Mouse (Mus musculus): ENCODE data around the gene Pdia6.

Gene Pdia6
- long read RNA-seq, experiment 1, transcript Pdia6-201 (13 exons, 2,175 nt) = major isoform, 207 of 231 reads
- long read RNA-seq, experiment 1, partial matches to known transcripts = 15 of 231 reads
- long read RNA-seq, experiment 1, other reads (novel, unspliced or antisense) = 8 of 231 reads
- long read RNA-seq, experiment 2, transcript Pdia6-201 (13 exons, 2,175 nt) = major isoform, 274 of 305 reads
- long read RNA-seq, experiment 2, partial matches to known transcripts = 25 of 305 reads
- long read RNA-seq, experiment 2, other reads (novel, unspliced or antisense) = 5 of 305 reads

- intact Hi-C loops (cut with DNase I) = loop anchor here (5.0 to 10.0 kb wide), 2 partner anchors 81 to 461 kb away; partner anchors contain the start of genes Greb1 and Nol10
Measured at GRCm38 (mm10) chr12:17265971-17266672, at the start of gene Pdia6. TSS of gene Pdia6 (plus strand) at chr12:17266545.

GRCm38 (mm10) chr12:17218390-17218789 lies 48.0 kb upstream of the Pdia6 start:
- intact Hi-C loops (cut with DNase I) = no loop called here

GRCm38 (mm10) chr12:17219107-17219506 lies 47.2 kb upstream of the Pdia6 start:
- intact Hi-C loops (cut with DNase I) = no loop called here

GRCm38 (mm10) chr12:17220631-17221030 lies 45.7 kb upstream of the Pdia6 start:
- intact Hi-C loops (cut with DNase I) = no loop called here

GRCm38 (mm10) chr12:17221891-17222428 lies 44.4 kb upstream of the Pdia6 start:
- intact Hi-C loops (cut with DNase I) = no loop called here

GRCm38 (mm10) chr12:17223050-17223449 lies 43.3 kb upstream of the Pdia6 start:
- intact Hi-C loops (cut with DNase I) = no loop called here

GRCm38 (mm10) chr12:17225012-17225411 lies 41.3 kb upstream of the Pdia6 start:
- intact Hi-C loops (cut with DNase I) = no loop called here

GRCm38 (mm10) chr12:17227903-17228302 lies 38.4 kb upstream of the Pdia6 start:
- intact Hi-C loops (cut with DNase I) = no loop called here

GRCm38 (mm10) chr12:17230581-17230980 lies 35.8 kb upstream of the Pdia6 start:
- intact Hi-C loops (cut with DNase I) = no loop called here

- intact Hi-C loops (cut with DNase I) = no loop called here
Measured at GRCm38 (mm10) chr12:17231513-17231912, 34.8 kb upstream of the Pdia6 start.

GRCm38 (mm10) chr12:17235535-17236313 lies 30.6 kb upstream of the Pdia6 start:
- intact Hi-C loops (cut with DNase I) = no loop called here

GRCm38 (mm10) chr12:17238588-17239427 lies 27.5 kb upstream of the Pdia6 start:
- intact Hi-C loops (cut with DNase I) = no loop called here

- intact Hi-C loops (cut with DNase I) = no loop called here
Measured at GRCm38 (mm10) chr12:17239428-17239688, 27.0 kb upstream of the Pdia6 start.

- intact Hi-C loops (cut with DNase I) = no loop called here
Measured at GRCm38 (mm10) chr12:17241016-17241415, 25.3 kb upstream of the Pdia6 start.

GRCm38 (mm10) chr12:17241614-17242013 lies 24.7 kb upstream of the Pdia6 start:
- intact Hi-C loops (cut with DNase I) = no loop called here

- intact Hi-C loops (cut with DNase I) = no loop called here
Measured at GRCm38 (mm10) chr12:17242041-17242440, 24.3 kb upstream of the Pdia6 start.

GRCm38 (mm10) chr12:17250962-17251361 lies 15.4 kb upstream of the Pdia6 start:
- intact Hi-C loops (cut with DNase I) = loop anchor here (10.0 kb wide), 1 partner anchor 426 kb away; no protein-coding TSS in a partner anchor

GRCm38 (mm10) chr12:17253069-17253468 lies 13.3 kb upstream of the Pdia6 start:
- intact Hi-C loops (cut with DNase I) = loop anchor here (10.0 kb wide), 1 partner anchor 428 kb away; no protein-coding TSS in a partner anchor

GRCm38 (mm10) chr12:17255602-17256001 lies 10.7 kb upstream of the Pdia6 start:
- intact Hi-C loops (cut with DNase I) = loop anchor here (5.0 to 10.0 kb wide), 2 partner anchors 223 to 431 kb away; no protein-coding TSS in a partner anchor

- intact Hi-C loops (cut with DNase I) = loop anchor here (5.0 to 10.0 kb wide), 2 partner anchors 225 to 432 kb away; no protein-coding TSS in a partner anchor
Measured at GRCm38 (mm10) chr12:17256905-17257304, 9.4 kb upstream of the Pdia6 start.

- intact Hi-C loops (cut with DNase I) = loop anchor here (5.0 to 10.0 kb wide), 2 partner anchors 226 to 434 kb away; no protein-coding TSS in a partner anchor
Measured at GRCm38 (mm10) chr12:17258431-17258830, 7.9 kb upstream of the Pdia6 start.
